Mouse (Mus musculus): Measurements from ENCODE around the gene Arl3.

DNA sequence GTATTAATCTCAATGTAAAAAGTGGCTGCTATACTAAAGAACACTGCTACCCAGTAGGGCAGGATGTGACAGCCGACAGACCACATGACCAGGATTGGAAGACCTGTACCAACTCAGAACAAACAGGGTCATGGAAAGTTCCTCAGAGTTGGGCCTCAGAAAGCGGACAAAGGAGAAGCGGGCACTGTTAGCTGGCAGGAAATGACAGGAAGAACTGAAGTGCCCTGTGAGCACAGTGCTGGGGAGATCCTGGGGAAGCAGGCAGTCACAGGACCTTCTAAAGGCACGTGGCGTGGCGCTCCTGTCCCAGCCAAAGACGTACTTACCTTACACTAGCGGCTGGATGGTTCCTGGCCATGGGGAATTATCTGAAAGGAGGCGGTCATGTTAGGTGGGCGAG lies 61.7 kb downstream of the Arl3 start:
- TF ChIP-seq USF1 (IDR thresholded peaks at IDR 0.05; ENCODE audit: low read depth) (no peak), POLR2A (IDR thresholded peaks at IDR 0.05; ENCODE audit: insufficient read length, low read depth) (peak; percentile 35), E2F4 (IDR thresholded peaks at IDR 0.05; ENCODE audit: insufficient read depth) (no peak), CEBPB (IDR thresholded peaks at IDR 0.05; ENCODE audit: insufficient read depth, poor library complexity, severe bottlenecking) (no peak), POLR2AphosphoS2 (IDR thresholded peaks at IDR 0.05; ENCODE audit: insufficient read length, low read depth) (no peak), MAX (IDR thresholded peaks at IDR 0.05; ENCODE audit: low read depth) (no peak), MYOD1 (IDR thresholded peaks at IDR 0.05; ENCODE audit: control insufficient read depth in 1 of 3, insufficient read length in 2 of 3, low read depth in 2 of 3) (no peak), TCF12 (IDR thresholded peaks at IDR 0.05; ENCODE audit: insufficient read depth, poor library complexity, severe bottlenecking) (no peak), MYOG (IDR thresholded peaks at IDR 0.05; ENCODE audit: control insufficient read depth in 1 of 3, insufficient read depth in 1 of 3, insufficient read length in 2 of 3, low read depth in 2 of 3) (no peak)

All from myocyte (in vitro differentiated cells).